Mouse (Mus musculus): ENCODE data around the gene Cyb561d2. TPM values are rescaled to one million over a fixed set of nuclear protein-coding genes. Genes with fewer than 3 reads are reported as not detected.

Gene Cyb561d2
- total and polyA plus RNA-seq, 2 experiments from 2014 or later: 52.9 to 69.3 TPM

- no peak overlapping the region for H3K27ac ChIP-seq
- 0 out of 2 replicates have a peak overlapping the region, but pooled peaks have one; percentile 83 for H3K4me2 ChIP-seq (ENCODE audit: low read depth, low read length)
- TF ChIP-seq CTCF (IDR thresholded peaks at IDR 0.05; ENCODE audit: low read depth): no peak
- no peak overlapping the region for H3K4me3 ChIP-seq (ENCODE audit: low read length)
- ATAC-seq (no peak), DNase-seq (ENCODE audit: low spot score) (no peak)
- H3K4me1 ChIP-seq (ENCODE audit: insufficient read depth, low read length): peaks cover 21% of the 10 kb centered on the region
- H3K9ac ChIP-seq (replicated peaks; ENCODE audit: low read length): 0 out of 2 replicates have a peak overlapping the region, but pooled peaks have one; percentile 17
- WGBS: 93% methylated on average over 22 of the region's 22 CpGs
- peaks cover 21% of the 10 kb centered on the region; the same call in 1 of the 2 replicates for H3K36me3 ChIP-seq (ENCODE audit: insufficient read depth, low read length)
- no peaks in the 10 kb centered on the region for H3K9me3 ChIP-seq (ENCODE audit: low read length)
- H3K27me3 ChIP-seq (ENCODE audit: insufficient read depth, low read length): no peaks in the 10 kb centered on the region
Observed at GRCm38 (mm10) chr9:107571534-107572326, 29.7 kb upstream of the Cyb561d2 start.

GRCm38 (mm10) chr9:107570845-107571244 is 28.9 kb upstream of the Cyb561d2 start:
- Histone ChIP-seq H3K4me2 (ENCODE audit: low read depth, low read length) (peak overlapping the region; percentile 83), H3K9ac (replicated peaks; ENCODE audit: low read length) (peak overlapping the region; percentile 17; the same call in 1 of the 2 replicates), H3K9me3 (ENCODE audit: low read length) (no peaks in the 10 kb centered on the region), H3K27me3 (ENCODE audit: insufficient read depth, low read length) (no peaks in the 10 kb centered on the region), H3K27ac (no peak overlapping the region), H3K4me1 (ENCODE audit: insufficient read depth, low read length) (peaks cover 21% of the 10 kb centered on the region), H3K4me3 (ENCODE audit: low read length) (peak overlapping the region; percentile 82; the same call in 1 of the 2 replicates), H3K36me3 (ENCODE audit: insufficient read depth, low read length) (peaks cover 21% of the 10 kb centered on the region; the same call in 1 of the 2 replicates)
- no peak for DNase-seq (ENCODE audit: low spot score)
- no peak for ATAC-seq
- 94% methylated on average over 21 of the region's 21 CpGs for WGBS
- no peak for TF ChIP-seq CTCF (IDR thresholded peaks at IDR 0.05; ENCODE audit: low read depth)

- ATAC-seq (no peak), DNase-seq (ENCODE audit: low spot score) (no peak)
- no peaks in the 10 kb centered on the region for H3K27me3 ChIP-seq (ENCODE audit: insufficient read depth, low read length)
- WGBS: 45% methylated on average over 13 of the region's 13 CpGs
- H3K9me3 ChIP-seq (ENCODE audit: low read length): no peaks in the 10 kb centered on the region
- peak overlapping the region; percentile 82 for H3K4me3 ChIP-seq (ENCODE audit: low read length)
- H3K36me3 ChIP-seq (ENCODE audit: insufficient read depth, low read length): peaks cover 28% of the 10 kb centered on the region; the same call in 1 of the 2 replicates
- H3K4me2 ChIP-seq (ENCODE audit: low read depth, low read length): peak overlapping the region; percentile 83
- H3K4me1 ChIP-seq (ENCODE audit: insufficient read depth, low read length): peaks cover 21% of the 10 kb centered on the region
- no peak for TF ChIP-seq CTCF (IDR thresholded peaks at IDR 0.05; ENCODE audit: low read depth)
- H3K27ac ChIP-seq: peak overlapping the region; percentile 86; the same call in 1 of the 2 replicates
- peak overlapping the region; percentile 75 for H3K9ac ChIP-seq (replicated peaks; ENCODE audit: low read length)
Observed at GRCm38 (mm10) chr9:107570016-107570415, 28.0 kb upstream of the Cyb561d2 start.

- peak overlapping the region; percentile 82 for H3K4me3 ChIP-seq (ENCODE audit: low read length)
- no peaks in the 10 kb centered on the region for H3K9me3 ChIP-seq (ENCODE audit: low read length)
- WGBS: 0% methylated on average over 23 of the region's 23 CpGs
- H3K27me3 ChIP-seq (ENCODE audit: insufficient read depth, low read length): no peaks in the 10 kb centered on the region
- H3K9ac ChIP-seq (replicated peaks; ENCODE audit: low read length): peak overlapping the region; percentile 75
- H3K4me2 ChIP-seq (ENCODE audit: low read depth, low read length): peak overlapping the region; percentile 83
- no peak for TF ChIP-seq CTCF (IDR thresholded peaks at IDR 0.05; ENCODE audit: low read depth)
- peaks cover 21% of the 10 kb centered on the region for H3K4me1 ChIP-seq (ENCODE audit: insufficient read depth, low read length)
- peak; percentile 57 for ATAC-seq
- H3K36me3 ChIP-seq (ENCODE audit: insufficient read depth, low read length): peaks cover 28% of the 10 kb centered on the region; the same call in 1 of the 2 replicates
- DNase-seq (ENCODE audit: low spot score): no peak
- peak overlapping the region; percentile 86 for H3K27ac ChIP-seq
Observed at GRCm38 (mm10) chr9:107569270-107569669, 27.3 kb upstream of the Cyb561d2 start.

- H3K4me2 ChIP-seq (ENCODE audit: low read depth, low read length): peak overlapping the region; percentile 83
- ATAC-seq (peak; percentile 91), DNase-seq (ENCODE audit: low spot score) (peak; percentile 93)
- peak overlapping the region; percentile 82 for H3K4me3 ChIP-seq (ENCODE audit: low read length)
- H3K4me1 ChIP-seq (ENCODE audit: insufficient read depth, low read length): peaks cover 28% of the 10 kb centered on the region
- under 1% methylated on average over 41 of the region's 41 CpGs for WGBS
- H3K9ac ChIP-seq (replicated peaks; ENCODE audit: low read length): peak overlapping the region; percentile 75
- H3K27ac ChIP-seq: peak overlapping the region; percentile 86
- no peak for TF ChIP-seq CTCF (IDR thresholded peaks at IDR 0.05; ENCODE audit: low read depth)
- no peaks in the 10 kb centered on the region for H3K27me3 ChIP-seq (ENCODE audit: insufficient read depth, low read length)
- no peaks in the 10 kb centered on the region for H3K9me3 ChIP-seq (ENCODE audit: low read length)
- peaks cover 28% of the 10 kb centered on the region; the same call in 1 of the 2 replicates for H3K36me3 ChIP-seq (ENCODE audit: insufficient read depth, low read length)
Observed at GRCm38 (mm10) chr9:107568331-107569261, 26.6 kb upstream of the Cyb561d2 start.

GRCm38 (mm10) chr9:107567702-107568319 is 25.8 kb upstream of the Cyb561d2 start, which contains the start of gene Hyal2:
Gene Hyal2 (plus strand): TSS chr9:107567945.
- 13% methylated on average over 18 of the region's 18 CpGs for WGBS
- H3K27ac ChIP-seq: peak within 1 kb of the TSS; percentile 86
- ATAC-seq (no peak), DNase-seq (ENCODE audit: low spot score) (no peak)
- peak within 1 kb of the TSS; percentile 82 for H3K4me3 ChIP-seq (ENCODE audit: low read length)
- H3K9ac ChIP-seq (replicated peaks; ENCODE audit: low read length): peak within 1 kb of the TSS; percentile 75
- peaks cover 26% of the 10 kb centered on the region; the same call in 1 of the 2 replicates for H3K36me3 ChIP-seq (ENCODE audit: insufficient read depth, low read length)
- H3K4me2 ChIP-seq (ENCODE audit: low read depth, low read length): peak within 1 kb of the TSS; percentile 83
- H3K4me1 ChIP-seq (ENCODE audit: insufficient read depth, low read length): peaks cover 29% of the 10 kb centered on the region
- 0 out of 2 replicates have a peak, but pooled peaks have one; percentile 1 for TF ChIP-seq CTCF (IDR thresholded peaks at IDR 0.05; ENCODE audit: low read depth)
- H3K27me3 ChIP-seq (ENCODE audit: insufficient read depth, low read length): no peaks in the 10 kb centered on the region
- H3K9me3 ChIP-seq (ENCODE audit: low read length): no peaks in the 10 kb centered on the region

Measured in hindbrain, postnatal 0 days (tissue).